Mouse (Mus musculus) layer of hippocampus, adult 9-10 months (tissue): ENCODE measurements around the gene Cox7a1.

Experiments used
- DNase-seq: peaks from one replicate; pipeline ENCODE4 v3.0.0; 2022; ENCODE audit warnings: low spot score

Gene Cox7a1

GRCm38 (mm10) chr7:30220008-30220356, 36.0 kb downstream of the Cox7a1 start:
- no peak for DNase-seq

GRCm38 (mm10) chr7:30221433-30221832, 37.5 kb downstream of the Cox7a1 start:
- DNase-seq, result no peak

- DNase-seq, result no peak
Measured at GRCm38 (mm10) chr7:30222205-30222604, 38.3 kb downstream of the Cox7a1 start.

- DNase-seq, result no peak
Measured at GRCm38 (mm10) chr7:30224206-30224605, 40.3 kb downstream of the Cox7a1 start.

GRCm38 (mm10) chr7:30231328-30231668, 47.4 kb downstream of the Cox7a1 start:
- no peak for DNase-seq

- DNase-seq, result peak; percentile 98
Measured at GRCm38 (mm10) chr7:30231669-30232454, 47.9 kb downstream of the Cox7a1 start, which contains the start of the genes Polr2i and Tbcb. TSS of gene Polr2i (plus strand) at chr7:30231948. TSS of gene Tbcb (minus strand) at chr7:30232272.

- no peak for DNase-seq
Measured at GRCm38 (mm10) chr7:30232631-30233148, 48.7 kb downstream of the Cox7a1 start.

GRCm38 (mm10) chr7:30233387-30233786, 49.4 kb downstream of the Cox7a1 start:
- DNase-seq, result no peak

- DNase-seq, result no peak
Measured at GRCm38 (mm10) chr7:30234276-30234858, 50.4 kb downstream of the Cox7a1 start.

- no peak for DNase-seq
Measured at GRCm38 (mm10) chr7:30235091-30235490, 51.1 kb downstream of the Cox7a1 start.

GRCm38 (mm10) chr7:30235625-30236024, 51.7 kb downstream of the Cox7a1 start, which contains the start of gene Ovol3:
TSS of gene Ovol3 (minus strand) at chr7:30235725.
- DNase-seq, result no peak
